Mouse (Mus musculus) heart, adult 2 months (tissue): ENCODE data around the gene Mitf. TPM values are rescaled to one million over a fixed set of nuclear protein-coding genes. Genes with fewer than 3 reads are reported as not detected.
A peak's percentile ranks its signal among the peaks of the same experiment; 100 is the strongest.

Experiments used
- DNase-seq, 2 experiments: peaks; one replicate each; pipeline ENCODE4 v3.0.0; 2021
- H3K27ac ChIP-seq: fragments of 200-600 bp; 2 replicates; pipeline ENCODE4 v1.8.1; 2022
- H3K27me3 ChIP-seq: fragments of 200-500 bp; 2 replicates; pipeline ENCODE4 v1.6.1; 2012; ENCODE audit warnings: mild to moderate bottlenecking, low read length, inconsistent platforms, mixed read lengths; ENCODE audit not compliant: control insufficient read depth, insufficient read depth
- H3K36me3 ChIP-seq: fragments of 200-500 bp; 2 replicates; pipeline ENCODE4 v1.6.1; 2012; ENCODE audit warnings: low read length, inconsistent platforms; ENCODE audit not compliant: control insufficient read depth, insufficient read depth
- H3K4me1 ChIP-seq: fragments of 200-500 bp; 2 replicates; pipeline ENCODE4 v1.6.1; 2011; ENCODE audit warnings: low read length; ENCODE audit not compliant: control insufficient read depth, insufficient read depth
- H3K4me3 ChIP-seq: fragments of 200-600 bp; 2 replicates; pipeline ENCODE4 v1.8.1; 2022
- H3K79me2 ChIP-seq: fragments of 200-500 bp; replicated peaks from 2 replicates; pipeline ENCODE4 v1.6.1; 2012; ENCODE audit warnings: mild to moderate bottlenecking, inconsistent platforms, low read length, moderate library complexity, mixed read lengths; ENCODE audit not compliant: control insufficient read depth, insufficient read depth
- H3K9ac ChIP-seq: fragments of 200-500 bp; 2 replicates; pipeline ENCODE4 v1.6.1; 2012; ENCODE audit warnings: low read depth, mild to moderate bottlenecking, control low read depth, inconsistent platforms, low read length, mixed read lengths
- CTCF ChIP-seq: fragments of 200-600 bp; IDR thresholded peaks from 2 replicates; pipeline ENCODE4 v1.8.1; 2022; ENCODE audit warnings: antibody characterized with exemption, mild to moderate bottlenecking, moderate library complexity
- EP300 ChIP-seq: fragments of 200-500 bp; IDR thresholded peaks from 2 replicates; pipeline ENCODE4 v1.6.1; 2011; ENCODE audit warnings: low read depth, low read length, control low read depth; ENCODE audit not compliant: insufficient read depth
- POLR2A ChIP-seq: fragments of 200-500 bp; IDR thresholded peaks from 2 replicates; pipeline ENCODE4 v1.6.1; 2011; ENCODE audit warnings: mild to moderate bottlenecking, low read depth, low read length, control low read depth; ENCODE audit not compliant: insufficient read depth
- WGBS: fragments of 180-500 bp; shearing (Covaris S2); methylation state at CpG from one replicate; pipeline ENCODE4 v1.1.7; 2018; 5-methylcytosine and 5-hydroxymethylcytosine counted together
- intact Hi-C: fragments of 180-260 bp; cut with DNase I; formaldehyde crosslinking; loops from one replicate; pipeline ENCODE4 v1.15.1; 2025
- polyA plus RNA-seq: library from polyadenylated mRNA; depleted of rRNA; stranded (reverse); fragments of >200 nt; gene quantifications from 2 replicates; pipeline ENCODE4 v1.2.3, GENCODE M21; 2012
- total RNA-seq, 2 experiments: library from RNA; stranded (reverse); gene quantifications; 2 replicates each; pipeline ENCODE4 v1.2.3; 2021

Gene Mitf
- total and polyA plus RNA-seq, 3 experiments: 23.4 to 68.3 (median 50.6) TPM

- no peak for TF ChIP-seq POLR2A
- no peak for TF ChIP-seq EP300
- TF ChIP-seq CTCF: no peak
- Histone ChIP-seq H3K79me2 (no peaks in the 10 kb centered on the region; the same call in 1 of the 2 replicates), H3K4me3 (no peak overlapping the region), H3K27me3 (no peaks in the 10 kb centered on the region), H3K27ac (no peak overlapping the region), H3K4me1 (no peaks in the 10 kb centered on the region; the same call in 1 of the 2 replicates), H3K9ac (no peak overlapping the region), H3K36me3 (no peaks in the 10 kb centered on the region)
- intact Hi-C loops: no loop called here
- 85% methylated on average over 7 of the region's 7 CpGs for WGBS
- no peak for DNase-seq
These were observed 15.0 kb downstream of the Mitf start for GRCm38 (mm10) chr6:97821811-97822210.

GRCm38 (mm10) chr6:97826642-97827275 lies 19.9 kb downstream of the Mitf start:
- TF ChIP-seq EP300 (no peak), CTCF (no peak), POLR2A (no peak)
- Histone ChIP-seq H3K36me3 (peaks cover 2% of the 10 kb centered on the region; the same call in 1 of the 2 replicates), H3K79me2 (no peaks in the 10 kb centered on the region; the same call in 1 of the 2 replicates), H3K27me3 (no peaks in the 10 kb centered on the region), H3K9ac (no peak overlapping the region), H3K27ac (no peak overlapping the region), H3K4me1 (peaks cover 7% of the 10 kb centered on the region), H3K4me3 (no peak overlapping the region)
- no peak for DNase-seq
- WGBS: 68% methylated on average over 7 of the region's 7 CpGs
- intact Hi-C loops: no loop called here

GRCm38 (mm10) chr6:97828021-97828420 lies 21.2 kb downstream of the Mitf start:
- 69% methylated on average over 3 of the region's 3 CpGs for WGBS
- Histone ChIP-seq H3K36me3 (peaks cover 2% of the 10 kb centered on the region; the same call in 1 of the 2 replicates), H3K79me2 (no peaks in the 10 kb centered on the region; the same call in 1 of the 2 replicates), H3K9ac (no peak overlapping the region), H3K4me1 (peaks cover 7% of the 10 kb centered on the region), H3K4me3 (no peak overlapping the region), H3K27ac (no peak overlapping the region), H3K27me3 (no peaks in the 10 kb centered on the region)
- no peak for DNase-seq
- intact Hi-C loops: no loop called here
- TF ChIP-seq EP300: no peak
- TF ChIP-seq POLR2A: no peak
- TF ChIP-seq CTCF: no peak

GRCm38 (mm10) chr6:97828822-97829719 lies 22.2 kb downstream of the Mitf start:
- intact Hi-C loops: no loop called here
- Histone ChIP-seq H3K27ac (peak overlapping the region; percentile 26), H3K36me3 (peaks cover 2% of the 10 kb centered on the region; the same call in 1 of the 2 replicates), H3K9ac (no peak overlapping the region), H3K4me3 (no peak overlapping the region), H3K4me1 (peaks cover 7% of the 10 kb centered on the region), H3K27me3 (no peaks in the 10 kb centered on the region), H3K79me2 (no peaks in the 10 kb centered on the region)
- no peak for DNase-seq
- 33% methylated on average over 13 of the region's 13 CpGs for WGBS
- no peak for TF ChIP-seq POLR2A
- TF ChIP-seq EP300: no peak
- TF ChIP-seq CTCF: no peak

GRCm38 (mm10) chr6:97832501-97832900 lies 25.6 kb downstream of the Mitf start:
- peaks cover 2% of the 10 kb centered on the region; the same call in 1 of the 2 replicates for H3K36me3 ChIP-seq
- H3K27me3 ChIP-seq: no peaks in the 10 kb centered on the region
- H3K4me3 ChIP-seq: no peak overlapping the region
- WGBS: 96% methylated on average over 4 of the region's 4 CpGs
- peaks cover 8% of the 10 kb centered on the region for H3K4me1 ChIP-seq
- no peak for DNase-seq
- TF ChIP-seq EP300 (no peak), POLR2A (no peak), CTCF (no peak)
- intact Hi-C loops: no loop called here
- H3K27ac ChIP-seq: no peak overlapping the region
- H3K79me2 ChIP-seq: no peaks in the 10 kb centered on the region
- no peak overlapping the region for H3K9ac ChIP-seq
